Mouse (Mus musculus) liver, embryonic 11.5 days (tissue): ENCODE data around the gene Ric3. TPM values are rescaled to one million over a fixed set of nuclear protein-coding genes. Genes with fewer than 3 reads are reported as not detected.
A peak's percentile ranks its signal among the peaks of the same experiment; 100 is the strongest.
"Not testable (repeated sequence)": the region's sequence is repeated elsewhere in the genome, so short reads cannot be mapped to it uniquely, and the experiment has no call there.

ENCODE experiments used
- ATAC-seq: fragments of 200-750 bp; cut with Nextera tagmentation; replicated peaks from 2 replicates; pipeline ENCODE4 v1.8.0; 2017; ENCODE audit warnings: moderate number of reproducible peaks, mild to moderate bottlenecking, moderate TSS enrichment, moderate library complexity; ENCODE audit not compliant: low FRiP score
- DNase-seq: peaks from one replicate; pipeline ENCODE4 v3.0.0-alpha.2; 2017; ENCODE audit warnings: low spot score
- H3K27ac ChIP-seq: fragments of 300-500 bp; sonication (generic); 2 replicates; pipeline ENCODE4 v1.5.1; 2014; ENCODE audit warnings: mild to moderate bottlenecking, low read depth, low read length, control low read depth
- H3K27me3 ChIP-seq: fragments of 300-500 bp; sonication (generic); replicated peaks from 2 replicates; pipeline ENCODE4 v1.6.1; 2014; ENCODE audit warnings: low read length, mixed read lengths; ENCODE audit not compliant: control insufficient read depth, insufficient read depth
- H3K36me3 ChIP-seq: fragments of 300-500 bp; sonication (generic); 2 replicates; pipeline ENCODE4 v1.6.1; 2014; ENCODE audit warnings: mild to moderate bottlenecking, low read length, moderate library complexity, mixed read lengths; ENCODE audit not compliant: control insufficient read depth, insufficient read depth
- H3K4me1 ChIP-seq: fragments of 300-500 bp; sonication (generic); replicated peaks from 2 replicates; pipeline ENCODE4 v1.6.1; 2014; ENCODE audit warnings: low read length, mixed read lengths; ENCODE audit not compliant: control insufficient read depth, insufficient read depth
- H3K4me2 ChIP-seq: fragments of 300-500 bp; sonication (generic); 2 replicates; pipeline ENCODE4 v1.6.1; 2014; ENCODE audit warnings: mild to moderate bottlenecking, control low read depth, moderate library complexity
- H3K4me3 ChIP-seq: fragments of 300-500 bp; sonication (generic); 2 replicates; pipeline ENCODE4 v1.5.1; 2014; ENCODE audit warnings: low read depth, low read length, control low read depth
- H3K9ac ChIP-seq: fragments of 300-500 bp; sonication (generic); 2 replicates; pipeline ENCODE4 v1.6.1; 2014; ENCODE audit warnings: low read depth, low read length, control low read depth
- H3K9me3 ChIP-seq: fragments of 300-500 bp; sonication (generic); 2 replicates; pipeline ENCODE4 v1.6.1; 2016; ENCODE audit warnings: low read length, inconsistent platforms, mixed read lengths; ENCODE audit not compliant: control insufficient read depth
- WGBS: fragments of 180-500 bp; shearing (Covaris S2); extraction: QIAGEN DNeasy Blood & Tissue Kit; methylation state at CpG from one replicate; pipeline ENCODE4 v1.1.7; 2014; 5-methylcytosine and 5-hydroxymethylcytosine counted together
- polyA plus RNA-seq: library from polyadenylated mRNA; unstranded; fragments of >200 nt; fragmentation: Nextera tagmentation; extraction: Ambion mirVana; gene quantifications from 2 replicates; pipeline ENCODE4 v1.2.1, GENCODE M21; 2014

Gene Ric3
- polyA plus RNA-seq, 1 experiment from 2014 or later = 1.3 TPM

DNA sequence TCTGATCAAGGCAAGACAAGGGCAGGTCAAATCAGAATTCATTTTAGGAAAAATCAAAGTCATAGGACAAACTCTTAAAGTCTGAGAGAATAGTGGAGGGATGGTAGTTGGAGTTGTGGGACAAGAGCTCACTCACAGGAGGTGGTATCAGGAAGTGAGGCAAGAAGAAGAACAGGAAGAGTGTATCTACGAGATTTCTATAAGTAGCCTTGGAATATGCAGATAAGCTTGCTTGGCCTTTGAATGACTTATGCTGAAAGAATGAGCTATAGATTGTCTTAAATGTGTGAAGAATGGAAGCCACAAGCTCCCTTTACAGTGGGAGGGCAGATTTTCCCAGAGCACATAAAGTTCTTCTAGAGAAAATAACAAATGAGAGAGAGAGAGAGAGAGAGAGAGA, 21.8 kb upstream of the Ric3 start:
- Histone ChIP-seq H3K9me3 (no peaks in the 10 kb centered on the region), H3K27ac (no peak overlapping the region), H3K4me1 (peaks cover 4% of the 10 kb centered on the region; the same call in 1 of the 2 replicates), H3K27me3 (no peaks in the 10 kb centered on the region), H3K36me3 (no peaks in the 10 kb centered on the region), H3K4me3 (no peak overlapping the region), H3K9ac (no peak overlapping the region), H3K4me2 (no peak overlapping the region)
- 0 out of 2 replicates have a peak, but pooled peaks have one; percentile 30 for ATAC-seq
- no peak for DNase-seq
- 27% methylated on average over 1 of the region's 1 CpGs for WGBS

- Histone ChIP-seq H3K4me1 (no peaks in the 10 kb centered on the region), H3K9me3 (no peaks in the 10 kb centered on the region), H3K4me3 (no peak overlapping the region), H3K27ac (no peak overlapping the region), H3K4me2 (no peak overlapping the region), H3K36me3 (no peaks in the 10 kb centered on the region), H3K9ac (no peak overlapping the region), H3K27me3 (no peaks in the 10 kb centered on the region)
- ATAC-seq (no peak), DNase-seq (peak; percentile 9)
- 81% methylated on average over 3 of the region's 3 CpGs for WGBS
Observed at GRCm38 (mm10) chr7:109101167-109101566, 18.0 kb upstream of the Ric3 start.

GRCm38 (mm10) chr7:109098145-109099018, 15.3 kb upstream of the Ric3 start:
- WGBS = 27% methylated on average over 6 of the region's 6 CpGs
- Histone ChIP-seq H3K27me3 (no peaks in the 10 kb centered on the region), H3K9ac (no peak overlapping the region), H3K4me3 (no peak overlapping the region), H3K27ac (no peak overlapping the region), H3K36me3 (no peaks in the 10 kb centered on the region), H3K4me2 (no peak overlapping the region), H3K9me3 (no peaks in the 10 kb centered on the region), H3K4me1 (no peaks in the 10 kb centered on the region)
- no peak for DNase-seq
- ATAC-seq = peak; percentile 64

DNA sequence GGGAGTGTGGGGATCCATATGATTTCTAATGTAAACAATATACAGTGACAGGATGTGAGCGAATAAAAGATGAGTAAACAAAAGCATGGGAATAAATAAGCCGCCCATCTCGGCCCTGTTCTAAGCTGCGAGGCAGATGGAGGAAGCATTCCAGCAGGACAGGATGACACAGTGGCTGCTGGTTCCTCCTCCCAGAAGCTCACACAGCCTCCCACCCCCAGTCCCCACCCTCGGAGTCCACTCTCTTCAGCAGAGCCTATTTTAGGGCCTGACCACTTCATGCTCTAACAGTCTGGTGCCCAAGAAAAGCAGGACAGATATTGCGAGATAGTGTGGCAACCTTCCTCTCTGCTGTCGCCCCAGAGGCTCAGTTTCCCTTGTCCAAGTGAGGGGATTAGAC, 14.1 kb upstream of the Ric3 start:
- Histone ChIP-seq H3K9me3 (no peaks in the 10 kb centered on the region), H3K4me1 (no peaks in the 10 kb centered on the region), H3K27me3 (no peaks in the 10 kb centered on the region), H3K9ac (no peak overlapping the region), H3K4me3 (no peak overlapping the region), H3K27ac (no peak overlapping the region), H3K36me3 (no peaks in the 10 kb centered on the region), H3K4me2 (no peak overlapping the region)
- ATAC-seq (no peak), DNase-seq (no peak)
- 69% methylated on average over 7 of the region's 7 CpGs for WGBS

DNA sequence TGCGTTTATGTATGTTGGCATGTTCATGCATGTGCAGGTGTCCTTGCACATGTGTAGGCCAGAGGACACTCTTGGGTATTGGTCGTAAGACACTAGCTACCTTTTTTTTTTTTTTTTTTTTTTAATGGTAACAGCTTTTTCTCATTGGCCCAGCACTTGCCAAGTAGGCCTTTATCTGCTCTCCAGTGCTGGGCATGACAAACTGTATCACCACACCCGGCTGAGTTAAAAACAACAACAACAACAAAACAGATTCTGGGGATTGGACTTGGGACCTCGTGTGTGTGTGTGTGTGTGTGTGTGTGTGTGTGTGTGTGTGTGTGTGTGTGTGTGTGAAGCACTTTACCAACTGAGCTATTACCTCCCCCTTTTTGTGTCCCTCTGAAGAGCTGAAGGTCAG, 13.5 kb upstream of the Ric3 start:
- no peak overlapping the region for H3K9ac ChIP-seq
- H3K27ac ChIP-seq = no peak overlapping the region
- H3K4me2 ChIP-seq = no peak overlapping the region
- H3K27me3 ChIP-seq = no peaks in the 10 kb centered on the region
- H3K4me1 ChIP-seq = no peaks in the 10 kb centered on the region
- DNase-seq (no peak), ATAC-seq (no peak)
- H3K9me3 ChIP-seq = no peaks in the 10 kb centered on the region
- H3K4me3 ChIP-seq = no peak overlapping the region
- 69% methylated on average over 4 of the region's 4 CpGs for WGBS
- no peaks in the 10 kb centered on the region for H3K36me3 ChIP-seq

DNA sequence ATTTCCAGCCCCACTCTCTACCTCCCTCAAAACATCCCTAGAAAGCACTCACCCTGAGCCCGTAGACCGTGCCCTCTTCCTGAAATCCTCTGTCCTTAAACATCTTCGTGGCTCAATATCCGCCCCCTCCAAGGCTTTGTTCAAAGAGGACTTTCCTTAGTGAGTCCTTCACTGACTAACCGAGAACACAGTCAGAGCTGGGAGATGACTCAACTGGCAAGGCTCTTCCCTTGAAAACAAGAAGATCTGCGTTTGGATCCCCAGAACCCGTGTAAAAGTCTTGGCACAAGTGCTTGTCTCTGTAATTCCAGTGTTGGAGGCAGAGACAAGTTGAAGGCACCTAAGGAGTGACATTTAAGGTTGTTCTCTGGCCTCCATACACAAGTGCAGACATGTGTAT, 11.2 kb upstream of the Ric3 start:
- H3K4me1 ChIP-seq = no peaks in the 10 kb centered on the region
- WGBS = no CpG with 5 or more reads among the region's 7 CpGs

GRCm38 (mm10) chr7:109091316-109091715, 8.2 kb upstream of the Ric3 start:
- not testable (repeated sequence) for H3K27me3 ChIP-seq, H3K4me3 ChIP-seq, H3K36me3 ChIP-seq, H3K27ac ChIP-seq, ATAC-seq, DNase-seq, H3K4me1 ChIP-seq, H3K9me3 ChIP-seq, H3K4me2 ChIP-seq, H3K9ac ChIP-seq
- no CpG with 5 or more reads among the region's 2 CpGs for WGBS

More for the DNA sequence above, 11.2 kb upstream of the Ric3 start:
- Histone ChIP-seq H3K9me3 (no peaks in the 10 kb centered on the region), H3K4me3 (no peak overlapping the region), H3K27me3 (no peaks in the 10 kb centered on the region), H3K36me3 (no peaks in the 10 kb centered on the region), H3K9ac (no peak overlapping the region), H3K27ac (no peak overlapping the region), H3K4me2 (no peak overlapping the region)
- ATAC-seq (no peak), DNase-seq (no peak)

DNA sequence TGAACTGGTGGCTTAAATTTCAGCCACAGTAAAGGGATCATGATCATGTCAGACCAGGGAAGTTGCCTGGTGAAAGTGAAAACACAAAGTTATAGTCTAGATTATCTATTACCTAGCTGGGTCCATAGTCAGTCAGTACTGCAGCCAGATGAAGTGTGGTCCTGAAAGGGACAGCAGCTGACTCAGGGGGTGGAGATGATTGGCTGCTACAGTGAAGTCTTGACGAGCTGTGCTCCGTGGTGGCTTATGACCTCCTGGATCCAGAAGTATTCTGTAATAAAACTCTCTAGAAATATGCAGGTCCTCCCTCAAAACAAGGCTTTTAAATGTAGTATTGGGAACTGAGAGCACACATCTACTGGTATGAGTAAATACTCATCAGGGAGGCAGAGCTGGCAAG, 3.8 kb upstream of the Ric3 start:
- DNase-seq (no peak), ATAC-seq (no peak)
- Histone ChIP-seq H3K27me3 (peaks cover 13% of the 10 kb centered on the region), H3K4me3 (no peak overlapping the region), H3K4me1 (no peaks in the 10 kb centered on the region; the same call in 1 of the 2 replicates), H3K4me2 (no peak overlapping the region), H3K9ac (no peak overlapping the region), H3K36me3 (no peaks in the 10 kb centered on the region), H3K27ac (no peak overlapping the region), H3K9me3 (no peaks in the 10 kb centered on the region)
- 12% methylated on average over 2 of the region's 2 CpGs for WGBS

DNA sequence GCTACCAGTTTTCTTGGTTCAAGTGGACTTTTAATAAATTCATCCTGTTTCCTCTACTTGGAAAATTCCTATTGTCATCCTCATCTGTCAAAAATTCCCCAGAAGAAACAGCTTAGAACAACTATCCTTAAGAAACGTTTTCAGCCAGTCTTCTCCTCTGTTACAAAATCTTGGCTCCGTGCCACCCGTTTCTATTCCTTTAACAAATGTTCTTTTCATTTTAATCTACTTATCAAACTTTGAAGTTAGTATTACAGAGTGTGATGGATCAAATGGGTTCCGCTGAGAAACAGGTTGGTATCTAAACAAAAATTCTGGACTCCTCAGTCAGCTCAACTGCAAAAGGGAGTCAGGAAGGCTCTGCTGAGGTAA, 668 bp upstream of the Ric3 start:
- 80% methylated on average over 4 of the region's 4 CpGs for WGBS
- no peak overlapping the region for H3K4me2 ChIP-seq
- ATAC-seq (no peak), DNase-seq (no peak)
- no peak overlapping the region for H3K27ac ChIP-seq
- H3K4me3 ChIP-seq = no peak overlapping the region
- H3K9ac ChIP-seq = no peak overlapping the region
- H3K36me3 ChIP-seq = no peaks in the 10 kb centered on the region
- peaks cover 13% of the 10 kb centered on the region for H3K27me3 ChIP-seq
- no peaks in the 10 kb centered on the region; the same call in 1 of the 2 replicates for H3K4me1 ChIP-seq
- no peaks in the 10 kb centered on the region for H3K9me3 ChIP-seq
